Mouse (Mus musculus) CH12.LX (cell line): ENCODE measurements around the gene Slc39a13.
A peak's percentile ranks its signal among the peaks of the same experiment; 100 is the strongest.

Experiments used
- BHLHE40 ChIP-seq: IDR thresholded peaks from 2 replicates; pipeline ENCODE4 v1.6.1; 2011; ENCODE audit warnings: mild to moderate bottlenecking, low read depth, low read length, improper control_type of control experiment
- CTCF ChIP-seq, 2 experiments: IDR thresholded peaks in 1 of 2; conservative IDR thresholded peaks in 1 of 2; 2 replicates each; pipeline ENCODE4 v1.5.1; 2011 to 2012; ENCODE audit warnings: low read depth in 2 of 2, low read length in 2 of 2, improper control_type of control experiment in 1 of 2, inconsistent platforms in 1 of 2, mild to moderate bottlenecking in 1 of 2, moderate library complexity in 1 of 2
- HCFC1 ChIP-seq: IDR thresholded peaks from 2 replicates; pipeline ENCODE4 v1.6.1; 2012; ENCODE audit warnings: low read depth, mild to moderate bottlenecking, inconsistent platforms, low read length, improper control_type of control experiment
- JUND ChIP-seq: conservative IDR thresholded peaks from 2 replicates; pipeline ENCODE4 v1.6.1; 2011; ENCODE audit warnings: low read depth, low read length, improper control_type of control experiment
- KAT2A ChIP-seq: IDR thresholded peaks from 2 replicates; pipeline ENCODE4 v1.6.1; 2012; ENCODE audit warnings: low read length, improper control_type of control experiment, inconsistent platforms; ENCODE audit not compliant: insufficient replicate concordance
- MAFK ChIP-seq: IDR thresholded peaks from 2 replicates; pipeline ENCODE4 v1.6.1; 2011; ENCODE audit warnings: low read length, improper control_type of control experiment; ENCODE audit not compliant: insufficient replicate concordance
- MAX ChIP-seq: IDR thresholded peaks from 2 replicates; pipeline ENCODE4 v1.6.1; 2011; ENCODE audit warnings: low read length, improper control_type of control experiment
- MEF2A ChIP-seq: IDR thresholded peaks from 2 replicates; pipeline ENCODE4 v1.6.1; 2014; ENCODE audit warnings: low read depth, mild to moderate bottlenecking, inconsistent platforms, low read length, improper control_type of control experiment, borderline replicate concordance
- MXI1 ChIP-seq: IDR thresholded peaks from 2 replicates; pipeline ENCODE4 v1.6.1; 2011; ENCODE audit warnings: mild to moderate bottlenecking, low read depth, low read length, improper control_type of control experiment
- POLR2A ChIP-seq: IDR thresholded peaks from 2 replicates; pipeline ENCODE4 v1.6.1; 2011; ENCODE audit warnings: low read depth, mild to moderate bottlenecking, improper control_type of control experiment, low read length
- SIN3A ChIP-seq: IDR thresholded peaks from 2 replicates; pipeline ENCODE4 v1.6.1; 2012; ENCODE audit warnings: low read length, improper control_type of control experiment, inconsistent platforms
- TCF12 ChIP-seq: IDR thresholded peaks from 2 replicates; pipeline ENCODE4 v1.6.1; 2014; ENCODE audit warnings: low read depth, mild to moderate bottlenecking, inconsistent platforms, low read length, improper control_type of control experiment
- ZKSCAN1 ChIP-seq: IDR thresholded peaks from 2 replicates; pipeline ENCODE4 v1.6.1; 2012; ENCODE audit warnings: low read depth, inconsistent platforms, low read length, improper control_type of control experiment, borderline replicate concordance

DNA sequence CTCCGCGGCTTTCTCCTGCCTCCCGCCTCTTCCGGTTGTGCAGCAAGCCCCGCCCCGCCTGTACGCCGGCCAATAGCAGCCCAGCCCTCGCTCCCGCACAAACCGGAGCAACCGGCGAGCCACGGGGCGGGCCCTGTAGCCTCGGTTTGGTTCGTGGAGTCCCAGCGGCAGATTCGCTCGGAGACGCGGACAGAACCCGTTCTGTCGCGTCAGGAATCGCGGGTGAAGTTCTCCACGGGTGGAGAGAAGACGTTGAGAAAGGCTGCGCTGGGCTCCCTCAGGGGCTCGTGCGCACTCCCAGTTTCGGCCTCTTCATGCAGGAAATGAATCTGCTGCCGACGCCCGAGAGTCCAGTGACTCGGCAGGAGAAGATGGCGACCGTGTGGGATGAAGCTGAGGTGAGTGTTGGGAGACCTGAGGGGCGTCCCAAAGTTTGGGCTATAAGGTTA lies 16.3 kb downstream of the Slc39a13 start, which contains the start of gene Psmc3:
- TF ChIP-seq MXI1 (peak; percentile 71), JUND (no peak), ZKSCAN1 (no peak), KAT2A (peak; percentile 94; the same call in 1 of the 2 replicates), POLR2A (peak; percentile 79), CTCF (conservative IDR thresholded peaks at IDR 0.05 in 1 of 2, IDR thresholded peaks at IDR 0.05 in 1 of 2; ENCODE audit: low read depth in 2 of 2, low read length in 2 of 2) (no peak), MAFK (no peak), MAX (peak; percentile 51; the same call in 1 of the 2 replicates), BHLHE40 (peak; percentile 47), HCFC1 (peak; percentile 95), MEF2A (0 out of 2 replicates have a peak, but pooled peaks have one; percentile 13), TCF12 (peak; percentile 70; the same call in 1 of the 2 replicates), SIN3A (peak; percentile 62; the same call in 1 of the 2 replicates)
